18 mouse cellular contexts compared by ENCODE assay signal in the genomic region with DNA sequence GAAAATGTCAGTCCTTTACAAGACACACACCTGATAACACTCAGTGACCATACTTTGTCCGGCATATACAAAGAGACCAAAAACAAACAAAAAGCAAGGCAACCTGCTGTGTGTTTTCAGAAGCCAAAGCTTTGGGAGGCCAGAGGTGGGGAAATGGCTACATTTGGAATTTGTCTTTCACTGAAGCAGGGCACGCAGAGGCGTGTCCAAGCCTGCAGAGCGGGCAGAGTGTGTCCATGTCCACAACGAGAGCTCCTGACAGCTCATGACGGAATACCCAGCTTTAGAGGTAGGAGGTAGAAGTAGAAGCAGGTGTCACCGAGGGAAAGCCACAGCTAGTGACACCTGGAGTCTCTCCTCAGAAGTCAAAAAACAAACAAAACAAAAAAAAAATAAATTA. TPM values are rescaled to one million over a fixed set of nuclear protein-coding genes. Genes with fewer than 3 reads are reported as not detected.
DNase-seq lines count a peak whose midpoint lies in the region; ATAC-seq and TF ChIP-seq lines count a peak whose summit lies in the region.
"Had no signal": no experiment of that assay in that cellular context is flagged by ENCODE, and none has a peak within 500 bp of the region (broad histone marks: within the 10 kb centered on the region; RNA-seq: fewer than 3 reads in every experiment).

No protein-coding gene starts in this region.

- no peaks in the 10 kb centered on the region for H3K27me3 ChIP-seq in heart, postnatal 0 days (ENCODE audit: control insufficient read depth, insufficient read depth, low read length)
- H3K27me3 ChIP-seq in intestine, postnatal 0 days (replicated peaks; ENCODE audit: control insufficient read depth, insufficient read depth, low read length) = no peaks in the 10 kb centered on the region
- H3K27me3 ChIP-seq in forebrain, embryonic 15.5 days = no peaks in the 10 kb centered on the region
- H3K27me3 ChIP-seq: limb, embryonic 13.5 days; megakaryocyte, embryonic 14.5 days; neural tube, embryonic 12.5 days had no signal

- no peak for ATAC-seq in heart, postnatal 0 days (ENCODE audit: insufficient read depth, low read depth)
- ATAC-seq in intestine, postnatal 0 days = no peak
- ATAC-seq in forebrain, embryonic 15.5 days (replicated peaks) = no peak
- ATAC-seq: forebrain, embryonic 16.5 days had no signal

- WGBS in heart, postnatal 0 days = 47% methylated on average over 7 of the region's 7 CpGs
- 48% methylated on average over 7 of the region's 7 CpGs for WGBS in intestine, postnatal 0 days
- 64% methylated on average over 7 of the region's 7 CpGs for WGBS in forebrain, embryonic 15.5 days

- peaks cover 10% of the 10 kb centered on the region; the same call in 1 of the 2 replicates for H3K4me1 ChIP-seq in heart, postnatal 0 days (ENCODE audit: control insufficient read depth, insufficient read depth)
- H3K4me1 ChIP-seq in intestine, postnatal 0 days (replicated peaks; ENCODE audit: control insufficient read depth, insufficient read depth, low read length) = no peaks in the 10 kb centered on the region
- no peaks in the 10 kb centered on the region for H3K4me1 ChIP-seq in forebrain, embryonic 15.5 days
- H3K4me1 ChIP-seq: megakaryocyte, embryonic 14.5 days; neural tube, embryonic 12.5 days had no signal

- H3K4me2 ChIP-seq in heart, postnatal 0 days (ENCODE audit: low read depth, low read length) = peak overlapping the region; percentile 44; the same call in 1 of the 2 replicates
- H3K4me2 ChIP-seq in intestine, postnatal 0 days (replicated peaks; ENCODE audit: low read depth) = peak overlapping the region; percentile 9; the same call in 1 of the 2 replicates
- H3K4me2 ChIP-seq in forebrain, embryonic 15.5 days (replicated peaks) = no peak overlapping the region
- H3K4me2 ChIP-seq: neural tube, embryonic 12.5 days had no signal

- TF ChIP-seq EP300 in heart, postnatal 0 days (IDR thresholded peaks at IDR 0.05; ENCODE audit: low read depth) = no peak

- no peak for TF ChIP-seq CTCF in heart, postnatal 0 days (IDR thresholded peaks at IDR 0.05; ENCODE audit: low read depth)
- no peak for TF ChIP-seq CTCF in intestine, postnatal 0 days (IDR thresholded peaks at IDR 0.05; ENCODE audit: low read depth)

- no peak overlapping the region for H3K9ac ChIP-seq in heart, postnatal 0 days (replicated peaks; ENCODE audit: low read depth, low read length)
- no peak overlapping the region for H3K9ac ChIP-seq in intestine, postnatal 0 days (ENCODE audit: low read depth, low read length)
- H3K9ac ChIP-seq in forebrain, embryonic 15.5 days (replicated peaks) = no peak overlapping the region
- H3K9ac ChIP-seq: limb, embryonic 13.5 days; liver, embryonic 14.5 days; neural tube, embryonic 12.5 days had no signal

- no peak for DNase-seq in heart, postnatal 0 days (ENCODE audit: low spot score)
- DNase-seq in heart, adult 9 months (ENCODE audit: low spot score in 2 of 2) = no peak
- peak; percentile 51 to 71 for DNase-seq in urinary bladder, adult 18-20 months (ENCODE audit: low spot score in 2 of 2)
- no peak for DNase-seq in urinary bladder, postnatal 10 days (ENCODE audit: low spot score)
- no peak for DNase-seq in layer of hippocampus, postnatal 14 days (ENCODE audit: low spot score in 2 of 2)
- DNase-seq: layer of hippocampus, adult 9-11 months; lung, postnatal 10 days; spleen, adult 18-20 months; thymus, postnatal 25 days had no signal

- no peaks in the 10 kb centered on the region for H3K9me3 ChIP-seq in heart, postnatal 0 days (replicated peaks; ENCODE audit: control insufficient read depth, low read length)
- no peaks in the 10 kb centered on the region for H3K9me3 ChIP-seq in intestine, postnatal 0 days (ENCODE audit: control insufficient read depth)
- H3K9me3 ChIP-seq in forebrain, embryonic 15.5 days = no peaks in the 10 kb centered on the region
- H3K9me3 ChIP-seq: G1E; hindbrain, embryonic 10.5 days; limb, embryonic 13.5 days; neural tube, embryonic 12.5 days had no signal

- H3K27ac ChIP-seq in heart, postnatal 0 days (ENCODE audit: low read depth) = no peak overlapping the region
- H3K27ac ChIP-seq in intestine, postnatal 0 days (ENCODE audit: low read depth, low read length) = no peak overlapping the region
- no peak overlapping the region for H3K27ac ChIP-seq in forebrain, embryonic 15.5 days (replicated peaks)
- H3K27ac ChIP-seq: hindbrain, embryonic 10.5 days; limb, embryonic 13.5 days; liver, embryonic 14.5 days; neural tube, embryonic 12.5 days had no signal

- no peaks in the 10 kb centered on the region for H3K36me3 ChIP-seq in heart, postnatal 0 days (replicated peaks; ENCODE audit: control insufficient read depth, insufficient read depth, low read length)
- H3K36me3 ChIP-seq in intestine, postnatal 0 days (ENCODE audit: control insufficient read depth, insufficient read depth) = no peaks in the 10 kb centered on the region
- H3K36me3 ChIP-seq in forebrain, embryonic 15.5 days = no peaks in the 10 kb centered on the region
- H3K36me3 ChIP-seq: G1E; hindbrain, embryonic 10.5 days; limb, embryonic 13.5 days; neural tube, embryonic 12.5 days had no signal

- no peak overlapping the region for H3K4me3 ChIP-seq in heart, postnatal 0 days (ENCODE audit: low read depth, low read length)
- H3K4me3 ChIP-seq in intestine, postnatal 0 days (ENCODE audit: low read depth, low read length) = no peak overlapping the region
- no peak overlapping the region for H3K4me3 ChIP-seq in forebrain, embryonic 15.5 days
- H3K4me3 ChIP-seq: hindbrain, embryonic 10.5 days; limb, embryonic 13.5 days; megakaryocyte, embryonic 14.5 days; neural tube, embryonic 12.5 days had no signal

RNA-seq across cellular contexts. Expression of a gene that starts 53.2 kb away (rescaled TPM):
- 12.7 and 18.2 TPM in 2 replicates for total RNA-seq in heart, postnatal 0 days (2014; rRNA removed; ENCODE audit: low replicate concordance)
- polyA plus RNA-seq in heart, postnatal 0 days (2015; fragmentation: Nextera tagmentation; extraction: Ambion mirVana) = 4.5 and 6.2 TPM in 2 replicates
- polyA plus RNA-seq in intestine, postnatal 0 days (2015; fragmentation: Nextera tagmentation; extraction: Ambion mirVana) = 3.2 and 3.9 TPM in 2 replicates
- 47.2 and 51.9 TPM in 2 replicates for polyA plus RNA-seq in forebrain, embryonic 15.5 days (2015; fragmentation: Nextera tagmentation; extraction: Ambion mirVana)
- 10 to 100 TPM; 84.6 to 87.7 TPM for total RNA-seq in layer of hippocampus, postnatal 14 days (2021)
- polyA plus RNA-seq: G1E had no signal

Comparison
In these comparisons a context has a peak if more than half of its experiments do, and no peak if none do; other contexts are left out.
1. DNase-seq: peak in urinary bladder, adult 18-20 months (2 of 2); none in heart, postnatal 0 days (single experiment), heart, adult 9 months (0 of 2), urinary bladder, postnatal 10 days (single experiment) and layer of hippocampus, postnatal 14 days (0 of 2).